Mouse (Mus musculus) bone marrow macrophage, adult 2 months (primary cell): ENCODE data around the gene Cd248.

Source experiments
- CTCF ChIP-seq: IDR thresholded peaks from 2 replicates; pipeline ENCODE4 v1.5.1; 2012; ENCODE audit warnings: low read depth, mild to moderate bottlenecking, low read length, moderate library complexity
- POLR2A ChIP-seq: IDR thresholded peaks from 2 replicates; pipeline ENCODE4 v1.6.1; 2012; ENCODE audit warnings: mild to moderate bottlenecking, low read depth, low read length, borderline replicate concordance

- TF ChIP-seq CTCF (no peak), POLR2A (no peak)
Measured at GRCm38 (mm10) chr19:5052166-5052822, 15.6 kb upstream of the Cd248 start.
